Mouse (Mus musculus) midbrain, embryonic 16.5 days (tissue): ENCODE measurements around the gene Fam20a. TPM values are rescaled to one million over a fixed set of nuclear protein-coding genes. Genes with fewer than 3 reads are reported as not detected.

Experiments used
- ATAC-seq: fragments of 200-750 bp; cut with Nextera tagmentation; 2 replicates; pipeline ENCODE4 v1.8.0; 2017; ENCODE audit warnings: moderate TSS enrichment
- H3K27ac ChIP-seq: fragments of 300-500 bp; sonication (generic); 2 replicates; pipeline ENCODE4 v1.5.1; 2014; ENCODE audit warnings: mild to moderate bottlenecking, low read length, mixed read lengths
- H3K27me3 ChIP-seq: fragments of 300-500 bp; sonication (generic); 2 replicates; pipeline ENCODE4 v1.6.1; 2014; ENCODE audit warnings: low read depth, low read length, mixed read lengths; ENCODE audit not compliant: control insufficient read depth, insufficient read depth
- H3K36me3 ChIP-seq: fragments of 300-500 bp; sonication (generic); 2 replicates; pipeline ENCODE4 v1.6.1; 2014; ENCODE audit warnings: mild to moderate bottlenecking, low read length, moderate library complexity, mixed read lengths; ENCODE audit not compliant: control insufficient read depth, insufficient read depth
- H3K4me1 ChIP-seq: fragments of 300-500 bp; sonication (generic); 2 replicates; pipeline ENCODE4 v1.6.1; 2014; ENCODE audit warnings: mild to moderate bottlenecking, low read length, mixed read lengths; ENCODE audit not compliant: control insufficient read depth, insufficient read depth
- H3K4me2 ChIP-seq: fragments of 300-500 bp; sonication (generic); 2 replicates; pipeline ENCODE4 v1.6.1; 2014; ENCODE audit warnings: mild to moderate bottlenecking, low read length, mixed read lengths
- H3K4me3 ChIP-seq: fragments of 300-500 bp; sonication (generic); 2 replicates; pipeline ENCODE4 v1.5.1; 2014; ENCODE audit warnings: low read depth, mild to moderate bottlenecking, low read length, moderate library complexity, mixed read lengths
- H3K9ac ChIP-seq: fragments of 300-500 bp; sonication (generic); 2 replicates; pipeline ENCODE4 v1.6.1; 2014; ENCODE audit warnings: low read depth, low read length, mixed read lengths
- H3K9me3 ChIP-seq: fragments of 300-500 bp; sonication (generic); replicated peaks from 2 replicates; pipeline ENCODE4 v1.6.1; 2014; ENCODE audit warnings: mild to moderate bottlenecking, low read length, mixed read lengths; ENCODE audit not compliant: control insufficient read depth, poor library complexity, severe bottlenecking
- WGBS: fragments of 180-500 bp; shearing (Covaris S2); extraction: QIAGEN DNeasy Blood & Tissue Kit; methylation state at CpG from one replicate; pipeline ENCODE4 v1.1.7; 2014; 5-methylcytosine and 5-hydroxymethylcytosine counted together
- polyA plus RNA-seq: library from polyadenylated mRNA; unstranded; fragments of >200 nt; fragmentation: Nextera tagmentation; extraction: Ambion mirVana; gene quantifications from 2 replicates; pipeline ENCODE4 v1.2.1, GENCODE M21; 2015

Fam20a gene
- polyA plus RNA-seq, 1 experiment from 2014 or later: 3.9 TPM

GRCm38 (mm10) chr11:109649206-109649605 lies 72.9 kb downstream of the Fam20a start, which contains the start of gene Prkar1a:
TSS of gene Prkar1a (plus strand) at chr11:109649405.
- Histone ChIP-seq H3K27ac (peak within 1 kb of the TSS; percentile 97), H3K9ac (peak within 1 kb of the TSS; percentile 97), H3K9me3 (no peaks in the 10 kb centered on the region), H3K4me1 (peaks cover 38% of the 10 kb centered on the region), H3K36me3 (no peaks in the 10 kb centered on the region), H3K27me3 (no peaks in the 10 kb centered on the region), H3K4me2 (peak within 1 kb of the TSS; percentile 65), H3K4me3 (peak within 1 kb of the TSS; percentile 95)
- 22% methylated on average over 8 of the region's 8 CpGs for WGBS
- no peak for ATAC-seq

- Histone ChIP-seq H3K27me3 (no peaks in the 10 kb centered on the region), H3K27ac (peak overlapping the region; percentile 97), H3K4me1 (peaks cover 32% of the 10 kb centered on the region), H3K4me2 (peak overlapping the region; percentile 65), H3K9me3 (no peaks in the 10 kb centered on the region), H3K9ac (peak overlapping the region; percentile 97), H3K36me3 (no peaks in the 10 kb centered on the region), H3K4me3 (no peak overlapping the region; the same call in 1 of the 2 replicates)
- 24% methylated on average over 7 of the region's 7 CpGs for WGBS
- ATAC-seq: no peak
Measured at GRCm38 (mm10) chr11:109648510-109648909, 73.6 kb downstream of the Fam20a start.

GRCm38 (mm10) chr11:109641498-109642222 lies 80.4 kb downstream of the Fam20a start:
- H3K9me3 ChIP-seq: no peaks in the 10 kb centered on the region
- WGBS: 76% methylated on average over 5 of the region's 5 CpGs
- no peak overlapping the region for H3K27ac ChIP-seq
- ATAC-seq: no peak
- H3K36me3 ChIP-seq: no peaks in the 10 kb centered on the region
- H3K9ac ChIP-seq: no peak overlapping the region
- no peak overlapping the region for H3K4me2 ChIP-seq
- no peak overlapping the region for H3K4me3 ChIP-seq
- H3K27me3 ChIP-seq: no peaks in the 10 kb centered on the region
- no peaks in the 10 kb centered on the region for H3K4me1 ChIP-seq

GRCm38 (mm10) chr11:109635871-109636395 lies 86.1 kb downstream of the Fam20a start:
- no peaks in the 10 kb centered on the region for H3K27me3 ChIP-seq
- no peak for ATAC-seq
- no peak overlapping the region for H3K4me3 ChIP-seq
- H3K27ac ChIP-seq: no peak overlapping the region
- WGBS: 75% methylated on average over 6 of the region's 6 CpGs
- no peaks in the 10 kb centered on the region for H3K9me3 ChIP-seq
- no peaks in the 10 kb centered on the region for H3K36me3 ChIP-seq
- H3K4me1 ChIP-seq: no peaks in the 10 kb centered on the region
- H3K4me2 ChIP-seq: no peak overlapping the region
- no peak overlapping the region for H3K9ac ChIP-seq

- Histone ChIP-seq H3K9ac (no peak overlapping the region), H3K27me3 (no peaks in the 10 kb centered on the region), H3K9me3 (no peaks in the 10 kb centered on the region), H3K4me2 (no peak overlapping the region), H3K4me1 (no peaks in the 10 kb centered on the region), H3K4me3 (no peak overlapping the region), H3K36me3 (no peaks in the 10 kb centered on the region), H3K27ac (no peak overlapping the region)
- ATAC-seq: no peak
- WGBS: 84% methylated on average over 9 of the region's 9 CpGs
Measured at GRCm38 (mm10) chr11:109634928-109635327, 87.2 kb downstream of the Fam20a start.

GRCm38 (mm10) chr11:109629021-109629521 lies 93.0 kb downstream of the Fam20a start:
- Histone ChIP-seq H3K27ac (no peak overlapping the region), H3K4me3 (no peak overlapping the region), H3K9me3 (no peaks in the 10 kb centered on the region), H3K36me3 (no peaks in the 10 kb centered on the region), H3K4me2 (no peak overlapping the region), H3K27me3 (no peaks in the 10 kb centered on the region), H3K4me1 (no peaks in the 10 kb centered on the region), H3K9ac (no peak overlapping the region)
- ATAC-seq: no peak
- WGBS: 82% methylated on average over 10 of the region's 10 CpGs

GRCm38 (mm10) chr11:109628099-109628498 lies 94.0 kb downstream of the Fam20a start:
- H3K4me1 ChIP-seq: no peaks in the 10 kb centered on the region
- no peaks in the 10 kb centered on the region for H3K27me3 ChIP-seq
- no peaks in the 10 kb centered on the region for H3K36me3 ChIP-seq
- no peak for ATAC-seq
- H3K9me3 ChIP-seq: no peaks in the 10 kb centered on the region
- H3K27ac ChIP-seq: no peak overlapping the region
- H3K4me2 ChIP-seq: no peak overlapping the region
- no peak overlapping the region for H3K4me3 ChIP-seq
- no peak overlapping the region for H3K9ac ChIP-seq
- 90% methylated on average over 3 of the region's 3 CpGs for WGBS

- Histone ChIP-seq H3K27ac (no peak overlapping the region), H3K4me1 (no peaks in the 10 kb centered on the region), H3K4me3 (no peak overlapping the region), H3K9ac (no peak overlapping the region), H3K9me3 (no peaks in the 10 kb centered on the region), H3K4me2 (no peak overlapping the region), H3K27me3 (no peaks in the 10 kb centered on the region), H3K36me3 (no peaks in the 10 kb centered on the region)
- WGBS: 88% methylated on average over 4 of the region's 4 CpGs
- ATAC-seq: no peak
Measured at GRCm38 (mm10) chr11:109627648-109628047, 94.4 kb downstream of the Fam20a start.

GRCm38 (mm10) chr11:109623238-109623637 lies 98.8 kb downstream of the Fam20a start:
- 90% methylated on average over 7 of the region's 7 CpGs for whole genome bisulfite sequencing
- ATAC-seq: no peak
- H3K36me3 ChIP-seq: no peaks in the 10 kb centered on the region
- no peak overlapping the region for H3K4me3 ChIP-seq
- no peaks in the 10 kb centered on the region for H3K4me1 ChIP-seq
- no peak overlapping the region for H3K9ac ChIP-seq
- no peak overlapping the region for H3K4me2 ChIP-seq
- H3K9me3 ChIP-seq: no peaks in the 10 kb centered on the region
- no peak overlapping the region for H3K27ac ChIP-seq
- H3K27me3 ChIP-seq: no peaks in the 10 kb centered on the region
